Mouse (Mus musculus) spleen, postnatal 36 days (tissue): ENCODE measurements around the gene Tmem63c.
A peak's percentile ranks its signal among the peaks of the same experiment; 100 is the strongest.

Experiments used
- DNase-seq, 2 experiments: peaks; one replicate each; pipeline ENCODE4 v3.0.0; 2022; ENCODE audit warnings: low spot score in 2 of 2, mixed read lengths in 1 of 2

Tmem63c gene

GRCm38 (mm10) chr12:87130224-87130623 is 109.1 kb downstream of the Tmem63c start:
- no peak for DNase-seq

- no peak for DNase-seq
Measured at GRCm38 (mm10) chr12:87131181-87131580, 110.0 kb downstream of the Tmem63c start.

- DNase-seq: peak; percentile 23 to 25
Measured at GRCm38 (mm10) chr12:87131619-87132018, 110.5 kb downstream of the Tmem63c start.

- DNase-seq: no peak
Measured at GRCm38 (mm10) chr12:87132210-87132609, 111.1 kb downstream of the Tmem63c start.

- no peak for DNase-seq
Measured at GRCm38 (mm10) chr12:87132784-87133183, 111.6 kb downstream of the Tmem63c start.

DNA sequence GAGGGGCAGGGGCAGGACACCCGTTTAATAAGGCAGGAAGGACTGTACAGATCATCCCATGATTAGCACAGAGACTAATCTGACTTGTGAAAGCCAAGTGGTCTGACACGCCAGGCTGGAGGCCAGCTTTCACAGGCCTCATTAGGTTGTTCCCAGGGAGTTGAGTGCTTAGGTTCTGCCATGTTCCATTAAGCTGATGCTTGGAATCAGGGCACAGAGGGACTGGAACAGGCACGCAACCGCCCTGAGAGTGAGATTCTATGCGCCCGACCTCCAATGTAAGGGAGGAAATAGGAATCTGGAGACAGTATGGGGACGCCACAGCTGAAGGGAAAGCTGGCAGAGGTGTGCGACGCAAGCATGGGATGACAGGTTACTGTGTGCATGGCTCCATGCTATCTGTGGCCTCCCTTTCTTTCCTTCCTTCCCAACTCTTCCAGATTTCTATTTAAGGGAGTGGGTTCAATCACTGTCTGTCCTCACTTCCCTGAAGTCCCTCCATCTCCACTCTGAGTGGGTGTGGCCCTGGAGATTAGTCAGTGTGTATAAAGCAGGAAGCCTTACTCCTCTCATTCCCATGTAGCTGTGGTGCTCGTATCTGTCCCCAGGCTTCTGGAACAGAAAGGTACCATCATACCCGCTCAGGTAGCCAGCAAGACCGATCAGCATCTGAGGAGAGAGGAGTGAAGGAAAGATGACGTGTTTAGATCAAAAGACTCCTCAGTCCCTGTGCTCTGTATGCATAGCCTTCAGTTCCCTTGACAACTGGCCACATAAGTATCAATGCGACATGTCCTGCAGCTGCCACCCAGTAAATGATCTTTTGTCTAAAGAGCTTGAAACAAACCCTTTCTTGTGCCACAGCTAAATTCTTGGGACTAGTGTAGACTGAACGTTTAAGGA is 116.5 kb downstream of the Tmem63c start:
- DNase-seq: no peak

- DNase-seq: no peak
Measured at GRCm38 (mm10) chr12:87138342-87138701, 117.2 kb downstream of the Tmem63c start.

- DNase-seq: no peak
Measured at GRCm38 (mm10) chr12:87138768-87139167, 117.6 kb downstream of the Tmem63c start.
